Mouse (Mus musculus) myocyte (in vitro differentiated cells): ENCODE measurements around the gene St3gal3.

Source experiments
- CEBPB ChIP-seq: IDR thresholded peaks from 2 replicates; pipeline ENCODE4 v1.6.1; 2011; ENCODE audit warnings: mild to moderate bottlenecking, moderate library complexity; ENCODE audit not compliant: poor library complexity, insufficient read depth, severe bottlenecking
- POLR2A ChIP-seq: IDR thresholded peaks from one replicate; pipeline ENCODE4 v1.6.1; 2011; ENCODE audit warnings: low read depth, mild to moderate bottlenecking, control low read depth, moderate library complexity; ENCODE audit not compliant: insufficient read length
- REST ChIP-seq: IDR thresholded peaks from one replicate; pipeline ENCODE4 v1.6.1; 2011; ENCODE audit warnings: mild to moderate bottlenecking, control low read depth, moderate library complexity; ENCODE audit not compliant: insufficient read depth, insufficient read length

DNA sequence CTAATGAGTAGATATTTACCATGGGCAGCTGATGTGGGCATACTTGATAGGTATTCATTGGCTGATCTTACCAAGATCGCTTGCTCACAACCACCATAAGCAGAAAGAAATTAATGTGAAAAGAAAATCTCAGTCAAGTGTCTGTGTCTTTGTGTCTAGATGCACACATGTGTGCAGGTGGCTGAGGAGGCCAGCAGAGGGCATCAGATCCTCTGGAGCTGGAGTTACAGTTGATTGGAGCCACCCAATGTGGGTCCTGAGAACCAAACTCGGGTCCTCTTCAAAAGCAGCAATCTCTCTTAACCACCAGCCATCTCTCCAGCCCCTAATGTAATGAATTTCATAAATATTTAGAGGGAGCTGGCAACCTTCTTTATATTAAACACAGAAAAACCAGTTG is 99.6 kb downstream of the St3gal3 start:
- no peak for TF ChIP-seq REST
- no peak for TF ChIP-seq POLR2A
- no peak for TF ChIP-seq CEBPB
